Mouse (Mus musculus): Measurements from ENCODE around the gene Mtrf1l.
A peak's percentile ranks its signal among the peaks of the same experiment; 100 is the strongest.

Mtrf1l gene

DNA sequence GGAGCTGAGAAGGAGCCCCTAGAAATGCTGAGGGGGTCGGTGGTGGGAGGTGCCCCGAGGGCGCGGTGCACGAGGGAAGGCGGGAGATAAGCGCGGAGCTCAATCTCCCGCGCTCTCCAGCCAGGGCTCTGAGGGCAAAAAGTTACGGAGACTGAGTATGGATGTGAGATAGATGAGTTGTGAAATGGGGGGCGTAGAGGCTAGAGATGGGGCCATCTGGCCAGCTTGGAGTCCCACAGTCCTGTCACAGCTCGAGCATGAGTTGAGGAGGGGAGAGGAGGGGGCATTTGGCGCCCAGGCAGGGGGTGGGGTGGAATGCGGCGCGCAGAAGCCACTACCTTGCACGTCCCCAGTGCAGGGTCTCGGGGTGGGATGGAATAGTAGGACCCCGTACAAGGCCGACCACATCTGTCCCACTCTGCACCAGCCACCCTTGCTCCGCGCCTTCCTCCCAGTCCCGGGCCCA lies 19.0 kb downstream of the Mtrf1l start:
- peak; percentile 31 for DNase-seq (ENCODE audit: low read depth)

DNA sequence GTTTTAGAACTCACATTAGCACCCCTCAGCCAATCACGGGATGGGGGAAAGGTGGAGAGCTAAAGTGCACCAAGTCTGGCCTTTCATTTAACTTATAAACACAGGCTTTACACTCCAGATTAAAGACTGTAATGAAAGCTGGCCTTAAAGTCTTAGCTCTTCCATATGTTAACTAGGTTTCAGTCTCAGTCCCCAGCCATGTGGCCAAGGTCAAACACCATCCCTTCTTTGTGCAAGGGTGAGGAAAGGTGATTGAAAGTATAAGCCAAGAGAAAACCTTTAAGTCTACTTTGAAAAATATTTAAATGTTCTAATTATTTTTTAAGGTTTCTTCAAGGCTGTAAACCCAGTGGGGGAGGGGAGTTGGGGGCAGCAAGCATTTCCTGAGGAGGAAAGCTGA lies 20.0 kb downstream of the Mtrf1l start:
- no peak for DNase-seq (ENCODE audit: low read depth)

- DNase-seq (ENCODE audit: low read depth), result peak; percentile 51
Measured at GRCm38 (mm10) chr10:5802866-5803265, 20.8 kb downstream of the Mtrf1l start.

- peak; percentile 82 for DNase-seq (ENCODE audit: low read depth)
Measured at GRCm38 (mm10) chr10:5800490-5800889, 23.2 kb downstream of the Mtrf1l start.

DNA sequence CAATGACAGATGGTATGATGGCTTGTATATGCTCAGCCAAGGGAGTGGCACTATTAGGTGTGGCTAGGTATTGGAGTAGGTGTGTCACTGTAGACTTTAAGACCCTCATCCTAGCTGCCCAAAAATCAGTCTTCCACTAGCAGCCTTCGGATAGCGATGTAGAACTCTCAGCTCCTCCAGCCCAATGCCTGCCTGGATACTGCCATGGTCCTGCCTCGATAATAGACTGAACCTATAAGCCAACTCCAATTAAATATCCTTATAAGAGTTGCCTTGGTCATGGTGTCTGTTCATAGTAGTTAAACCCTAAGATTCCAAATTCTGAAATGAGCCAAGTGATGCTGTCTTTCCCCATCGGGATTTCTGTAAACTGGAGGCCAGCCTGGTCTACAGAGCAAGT lies 25.6 kb downstream of the Mtrf1l start:
- DNase-seq (ENCODE audit: low read depth), result no peak

DNA sequence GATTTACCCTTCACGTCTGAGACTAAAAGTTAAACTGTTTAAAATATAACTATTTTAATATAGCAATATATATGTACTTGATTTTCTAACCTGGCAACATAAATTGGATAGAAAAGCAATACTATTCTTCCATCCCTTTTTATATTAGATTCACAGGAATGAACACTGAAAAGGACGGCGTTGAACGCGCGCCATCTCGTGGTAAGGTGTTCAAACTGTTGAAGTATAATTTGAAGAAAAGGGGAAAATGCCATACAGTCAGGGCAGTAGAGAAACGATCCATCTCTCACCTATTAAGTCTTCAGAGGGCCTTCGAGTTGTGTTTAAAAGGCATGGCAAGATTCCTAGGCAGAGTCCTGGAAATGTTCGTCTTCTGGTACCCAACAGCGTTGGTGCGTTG lies 33.1 kb downstream of the Mtrf1l start:
- DNase-seq (ENCODE audit: low read depth), result peak; percentile 87

GRCm38 (mm10) chr10:5786923-5787322 lies 36.8 kb downstream of the Mtrf1l start:
- DNase-seq (ENCODE audit: low read depth), result peak; percentile 81

Measured in NIH3T3 (cell line).